Mouse (Mus musculus) cortical plate, adult 2 months (tissue): ENCODE data around the gene Gal3st2b. TPM values are rescaled to one million over a fixed set of nuclear protein-coding genes. Genes with fewer than 3 reads are reported as not detected.
"Not testable (repeated sequence)": the region's sequence is repeated elsewhere in the genome, so short reads cannot be mapped to it uniquely, and the experiment has no call there.

Experiments
- H3K27ac ChIP-seq: fragments of 200-500 bp; 2 replicates; pipeline ENCODE4 v1.5.1; 2012; ENCODE audit warnings: low read length, control low read depth, inconsistent platforms; ENCODE audit not compliant: insufficient read depth
- H3K4me1 ChIP-seq: fragments of 200-500 bp; 2 replicates; pipeline ENCODE4 v1.6.1; 2011; ENCODE audit warnings: low read length; ENCODE audit not compliant: control insufficient read depth, insufficient read depth
- H3K4me3 ChIP-seq: fragments of 200-500 bp; 2 replicates; pipeline ENCODE4 v1.5.1; 2011; ENCODE audit warnings: mild to moderate bottlenecking, low read length, control low read depth; ENCODE audit not compliant: insufficient read depth
- CTCF ChIP-seq: fragments of 200-500 bp; IDR thresholded peaks from 2 replicates; pipeline ENCODE4 v1.5.1; 2011; ENCODE audit warnings: mild to moderate bottlenecking, control low read depth, low read length; ENCODE audit not compliant: insufficient read depth; ENCODE audit errors: extremely low read depth
- POLR2A ChIP-seq: fragments of 200-500 bp; IDR thresholded peaks from 2 replicates; pipeline ENCODE4 v1.6.1; 2011; ENCODE audit warnings: mild to moderate bottlenecking, low read length, control low read depth; ENCODE audit not compliant: insufficient read depth; ENCODE audit errors: extremely low read depth
- polyA plus RNA-seq: library from polyadenylated mRNA; depleted of rRNA; stranded (reverse); fragments of >200 nt; gene quantifications from 2 replicates; pipeline ENCODE4 v1.2.3, GENCODE M21; 2012; rRNA removed

The Gal3st2b gene
- polyA plus RNA-seq, 1 experiment = not detected

GRCm38 (mm10) chr1:93938415-93938814 lies 20.3 kb downstream of the Gal3st2b start:
- not testable (repeated sequence) for H3K4me1 ChIP-seq, H3K4me3 ChIP-seq, H3K27ac ChIP-seq

- H3K4me1 ChIP-seq, H3K4me3 ChIP-seq, H3K27ac ChIP-seq: not testable (repeated sequence)
Measured at GRCm38 (mm10) chr1:93949087-93949486, 31.0 kb downstream of the Gal3st2b start.

GRCm38 (mm10) chr1:93966489-93966888 lies 48.4 kb downstream of the Gal3st2b start:
- not testable (repeated sequence) for H3K27ac ChIP-seq, H3K4me3 ChIP-seq, H3K4me1 ChIP-seq

- not testable (repeated sequence) for H3K4me3 ChIP-seq
Measured at GRCm38 (mm10) chr1:93970380-93970779, 52.3 kb downstream of the Gal3st2b start.

GRCm38 (mm10) chr1:93970797-93971196 lies 52.7 kb downstream of the Gal3st2b start:
- not testable (repeated sequence) for H3K4me1 ChIP-seq, H3K4me3 ChIP-seq, H3K27ac ChIP-seq

More at GRCm38 (mm10) chr1:93970380-93970779, 52.3 kb downstream of the Gal3st2b start:
- H3K27ac ChIP-seq, H3K4me1 ChIP-seq: not testable (repeated sequence)

- not testable (repeated sequence) for H3K4me1 ChIP-seq, H3K4me3 ChIP-seq, H3K27ac ChIP-seq
Measured at GRCm38 (mm10) chr1:93975764-93976163, 57.7 kb downstream of the Gal3st2b start.

GRCm38 (mm10) chr1:93978287-93978686 lies 60.2 kb downstream of the Gal3st2b start:
- not testable (repeated sequence) for H3K27ac ChIP-seq, H3K4me3 ChIP-seq, H3K4me1 ChIP-seq

GRCm38 (mm10) chr1:93980932-93981331 lies 62.8 kb downstream of the Gal3st2b start:
- H3K4me1 ChIP-seq, H3K27ac ChIP-seq, H3K4me3 ChIP-seq: not testable (repeated sequence)

- TF ChIP-seq CTCF = no peak
- no peak for TF ChIP-seq POLR2A
Measured at GRCm38 (mm10) chr1:93986167-93986566, 68.1 kb downstream of the Gal3st2b start.

GRCm38 (mm10) chr1:93988786-93989185 lies 70.7 kb downstream of the Gal3st2b start:
- no peaks in the 10 kb centered on the region for H3K4me1 ChIP-seq
- H3K4me3 ChIP-seq = no peak overlapping the region
- TF ChIP-seq POLR2A (no peak), CTCF (no peak)
- H3K27ac ChIP-seq = no peak overlapping the region

More at GRCm38 (mm10) chr1:93986167-93986566, 68.1 kb downstream of the Gal3st2b start:
- Histone ChIP-seq H3K4me1 (no peaks in the 10 kb centered on the region), H3K27ac (no peak overlapping the region), H3K4me3 (no peak overlapping the region)

GRCm38 (mm10) chr1:93990209-93990608 lies 72.1 kb downstream of the Gal3st2b start, which contains the start of gene Gal3st2c:
Gene Gal3st2c, plus strand, starts transcription at chr1:93990509.
- not testable (repeated sequence) for H3K27ac ChIP-seq, H3K4me3 ChIP-seq, H3K4me1 ChIP-seq

- not testable (repeated sequence) for H3K4me1 ChIP-seq, H3K4me3 ChIP-seq, H3K27ac ChIP-seq
Measured at GRCm38 (mm10) chr1:93991068-93991467, 73.0 kb downstream of the Gal3st2b start.

- H3K27ac ChIP-seq, H3K4me3 ChIP-seq, H3K4me1 ChIP-seq: not testable (repeated sequence)
Measured at GRCm38 (mm10) chr1:93991491-93991890, 73.4 kb downstream of the Gal3st2b start.

Other genes starting within 250 kb of the Gal3st2b start
- gene Bok, start 232.7 kb upstream of the Gal3st2b start, polyA plus RNA-seq = 43.3 and 52.2 TPM in 2 replicates
- gene Atg4b, start 166.8 kb upstream of the Gal3st2b start, polyA plus RNA-seq = 50.6 and 50.7 TPM in 2 replicates
- gene Thap4, start 163.4 kb upstream of the Gal3st2b start, polyA plus RNA-seq = 34.2 and 37.1 TPM in 2 replicates
- 82.7 and 85.3 TPM in 2 replicates for gene Dtymk, start 116.4 kb upstream of the Gal3st2b start, polyA plus RNA-seq
- gene Ing5, start 114.3 kb upstream of the Gal3st2b start, polyA plus RNA-seq = 8.6 and 8.9 TPM in 2 replicates
- 15.0 and 15.1 TPM in 2 replicates for gene D2hgdh, start 93.4 kb upstream of the Gal3st2b start, polyA plus RNA-seq
- not detected in 2 replicates for gene Gal3st2, start 57.0 kb upstream of the Gal3st2b start, polyA plus RNA-seq
- gene Gal3st2c, start 72.2 kb downstream of the Gal3st2b start, polyA plus RNA-seq = under 0.01 and 0.02 TPM in 2 replicates
- gene Neu4, start 102.1 kb downstream of the Gal3st2b start, polyA plus RNA-seq = 9.0 and 9.6 TPM in 2 replicates
- gene Pdcd1, start 134.2 kb downstream of the Gal3st2b start, polyA plus RNA-seq = 0.06 and 0.13 TPM in 2 replicates